Mouse (Mus musculus): ENCODE data around the gene Sgta. TPM values are rescaled to one million over a fixed set of nuclear protein-coding genes. Genes with fewer than 3 reads are reported as not detected.
A peak's percentile ranks its signal among the peaks of the same experiment; 100 is the strongest.

The Sgta gene
- total and polyA plus RNA-seq, 3 experiments = 67.6 to 123 (median 104) TPM

DNA sequence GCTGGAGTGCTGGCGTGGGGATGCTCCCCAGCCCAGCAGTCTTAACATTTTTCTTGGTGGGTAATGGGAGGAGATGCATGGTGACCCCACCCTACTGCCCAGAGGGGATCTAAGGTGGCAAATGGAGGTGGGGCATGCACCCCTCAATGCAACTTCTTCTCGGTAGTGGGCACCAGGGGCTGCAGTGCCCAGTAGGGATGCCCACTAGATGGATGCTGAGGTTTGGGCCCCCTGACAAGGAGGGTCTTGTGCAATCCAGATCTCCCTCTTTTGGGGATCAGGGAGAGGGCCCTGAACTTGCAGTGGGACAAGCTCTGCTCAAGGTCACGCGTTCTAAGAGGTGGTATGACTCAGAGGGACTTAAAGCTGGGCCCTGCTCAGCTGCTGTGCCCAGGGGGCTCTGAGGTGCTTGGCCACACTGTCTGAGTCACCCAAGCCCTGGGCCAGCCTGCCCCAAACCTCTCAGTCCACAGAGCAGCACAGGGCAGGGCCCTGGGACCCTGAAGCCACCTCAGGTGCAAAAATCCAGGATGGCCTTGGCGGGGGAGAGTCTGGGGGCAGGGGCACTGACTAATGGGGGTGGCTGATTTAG lies 35.5 kb downstream of the Sgta start:
- H3K9me3 ChIP-seq (replicated peaks; ENCODE audit: low read length) = peaks cover 10% of the 10 kb centered on the region
- peaks cover 67% of the 10 kb centered on the region for H3K27me3 ChIP-seq (replicated peaks)
- H3K9ac ChIP-seq (ENCODE audit: insufficient read depth, low read depth) = no peak overlapping the region
- no peak overlapping the region for H3K4me2 ChIP-seq (ENCODE audit: insufficient read depth, low read depth, poor library complexity, severe bottlenecking)
- dilution Hi-C loops (cut with MboI; ENCODE audit: extremely low pct_ligation_motif_present, extremely low pct_unique_long_range_greater_than_20kb, low sequenced_read_pairs) (no loop called here), in situ Hi-C loops (cut with MboI; ENCODE audit: low pct_ligation_motif_present, low pct_unique_long_range_greater_than_20kb, low sequenced_read_pairs) (no loop called here)
- no peak overlapping the region for H3K27ac ChIP-seq (ENCODE audit: insufficient read depth, low read depth)
- TF ChIP-seq USF2 (conservative IDR thresholded peaks at IDR 0.05; ENCODE audit: low read depth, low read length) = no peak
- no peak for TF ChIP-seq ZC3H11A (IDR thresholded peaks at IDR 0.05; ENCODE audit: low read depth, low read length)
- TF ChIP-seq CTCF (conservative IDR thresholded peaks at IDR 0.05 in 1 of 2, IDR thresholded peaks at IDR 0.05 in 1 of 2; ENCODE audit: low read depth in 2 of 2, low read length in 2 of 2) = no peak
- no peak for TF ChIP-seq ZNF384 (IDR thresholded peaks at IDR 0.05; ENCODE audit: low read depth, low read length)
- no peak for TF ChIP-seq SMC3 (IDR thresholded peaks at IDR 0.05; ENCODE audit: low read depth, low read length)
- TF ChIP-seq KAT2A (IDR thresholded peaks at IDR 0.05; ENCODE audit: insufficient replicate concordance, low read length) = no peak
- no peak overlapping the region for H3K4me3 ChIP-seq (replicated peaks in 1 of 3; ENCODE audit: low read depth in 2 of 3, low read length in 2 of 3, poor library complexity in 1 of 3)
- DNase-seq (ENCODE audit: extremely low read depth) = no peak
- no peaks in the 10 kb centered on the region for H3K36me3 ChIP-seq (replicated peaks in 1 of 2; ENCODE audit: control insufficient read depth in 1 of 2, insufficient read depth in 1 of 2, low read length in 1 of 2)
- H3K4me1 ChIP-seq (ENCODE audit: control insufficient read depth in 1 of 2, insufficient read depth in 2 of 2) = no peaks in the 10 kb centered on the region; a peak in 1 of 4 replicates
- no peaks in the 10 kb centered on the region for H3K79me2 ChIP-seq (replicated peaks; ENCODE audit: control insufficient read depth, extremely low read depth, insufficient read depth, poor library complexity, severe bottlenecking)

DNA sequence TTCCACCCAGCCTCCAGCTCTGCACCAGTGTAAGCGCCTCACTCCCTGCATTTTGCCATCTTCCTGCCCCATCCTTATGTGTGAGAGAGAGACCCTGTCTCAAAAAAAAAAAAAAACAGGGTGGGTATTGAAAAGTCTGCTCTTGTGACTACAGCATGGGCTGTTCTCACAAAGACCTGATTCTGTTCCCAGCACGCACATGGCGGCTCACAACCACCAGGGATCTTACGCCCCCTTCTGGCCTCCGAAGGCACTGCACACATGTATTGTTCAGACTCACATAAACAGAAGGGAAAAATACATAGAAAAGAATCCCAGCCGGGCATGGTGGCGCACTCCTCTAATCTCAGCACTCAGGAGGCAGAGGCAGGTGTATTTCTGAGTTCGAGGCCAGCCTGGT lies 37.2 kb downstream of the Sgta start:
- peak; percentile 31 for DNase-seq (ENCODE audit: extremely low read depth)
- dilution Hi-C loops (cut with MboI; ENCODE audit: extremely low pct_ligation_motif_present, extremely low pct_unique_long_range_greater_than_20kb, low sequenced_read_pairs) (no loop called here), in situ Hi-C loops (cut with MboI; ENCODE audit: low pct_ligation_motif_present, low pct_unique_long_range_greater_than_20kb, low sequenced_read_pairs) (no loop called here)
- H3K79me2 ChIP-seq (replicated peaks; ENCODE audit: control insufficient read depth, extremely low read depth, insufficient read depth, poor library complexity, severe bottlenecking) = no peaks in the 10 kb centered on the region
- no peaks in the 10 kb centered on the region; a peak in 1 of 4 replicates for H3K4me1 ChIP-seq (ENCODE audit: control insufficient read depth in 1 of 2, insufficient read depth in 2 of 2)
- no peak overlapping the region for H3K9ac ChIP-seq (ENCODE audit: insufficient read depth, low read depth)
- TF ChIP-seq CTCF (conservative IDR thresholded peaks at IDR 0.05 in 1 of 2, IDR thresholded peaks at IDR 0.05 in 1 of 2; ENCODE audit: low read depth in 2 of 2, low read length in 2 of 2) (peak in 1 of 2 experiments; percentile 53; a peak in 2 of 4 replicates), ETS1 (conservative IDR thresholded peaks at IDR 0.05; ENCODE audit: low read depth, low read length) (no peak)
- no peaks in the 10 kb centered on the region for H3K36me3 ChIP-seq (replicated peaks in 1 of 2; ENCODE audit: control insufficient read depth in 1 of 2, insufficient read depth in 1 of 2, low read length in 1 of 2)
- peaks cover 67% of the 10 kb centered on the region for H3K27me3 ChIP-seq (replicated peaks)
- peaks cover 13% of the 10 kb centered on the region for H3K9me3 ChIP-seq (replicated peaks; ENCODE audit: low read length)
- H3K27ac ChIP-seq (ENCODE audit: insufficient read depth, low read depth) = no peak overlapping the region
- H3K4me3 ChIP-seq (replicated peaks in 1 of 3; ENCODE audit: low read depth in 2 of 3, low read length in 2 of 3, poor library complexity in 1 of 3) = no peak overlapping the region
- H3K4me2 ChIP-seq (ENCODE audit: insufficient read depth, low read depth, poor library complexity, severe bottlenecking) = no peak overlapping the region

DNA sequence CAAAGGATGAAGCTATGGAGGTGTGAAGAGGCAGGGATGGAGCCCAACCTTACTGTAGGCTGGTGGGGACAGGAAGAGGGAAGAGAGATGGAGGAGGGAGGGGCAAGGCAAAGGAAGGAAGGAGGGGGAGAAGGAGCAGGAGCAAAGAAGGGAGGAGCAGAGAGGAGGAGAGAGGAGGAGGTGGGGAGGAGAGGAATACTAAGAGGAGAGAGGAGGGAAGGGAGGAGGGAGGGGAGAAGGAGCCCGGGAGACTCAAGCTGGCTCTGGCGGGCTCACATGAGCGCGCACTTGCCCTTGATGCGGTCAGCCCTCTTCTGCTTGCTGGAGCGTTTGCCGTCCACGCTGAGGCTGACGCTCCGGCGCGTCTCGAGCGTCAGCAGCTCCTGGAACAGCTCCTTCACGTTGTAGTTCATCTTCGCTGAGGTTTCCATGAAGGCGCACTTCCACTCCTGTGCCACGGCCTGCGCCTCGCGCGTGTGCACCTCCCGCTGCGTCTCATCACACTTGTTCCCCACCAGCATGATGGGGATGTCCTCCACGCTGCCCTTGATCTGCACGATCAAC lies 38.4 kb downstream of the Sgta start:
- H3K4me2 ChIP-seq (ENCODE audit: insufficient read depth, low read depth, poor library complexity, severe bottlenecking) = no peak overlapping the region
- H3K4me1 ChIP-seq (ENCODE audit: control insufficient read depth in 1 of 2, insufficient read depth in 2 of 2) = no peaks in the 10 kb centered on the region; a peak in 1 of 4 replicates
- in situ Hi-C loops (cut with MboI; ENCODE audit: low pct_ligation_motif_present, low pct_unique_long_range_greater_than_20kb, low sequenced_read_pairs) (no loop called here), dilution Hi-C loops (cut with MboI; ENCODE audit: extremely low pct_ligation_motif_present, extremely low pct_unique_long_range_greater_than_20kb, low sequenced_read_pairs) (no loop called here)
- no peak for TF ChIP-seq BHLHE40 (IDR thresholded peaks at IDR 0.05; ENCODE audit: low read depth, low read length)
- TF ChIP-seq RAD21 (IDR thresholded peaks at IDR 0.05; ENCODE audit: low read depth, low read length) = no peak
- no peak for TF ChIP-seq USF1 (IDR thresholded peaks at IDR 0.05; ENCODE audit: low read depth, low read length)
- no peak for TF ChIP-seq RCOR1 (conservative IDR thresholded peaks at IDR 0.05; ENCODE audit: low read depth, low read length)
- TF ChIP-seq ZNF384 (IDR thresholded peaks at IDR 0.05; ENCODE audit: low read depth, low read length) = no peak
- TF ChIP-seq GABPA (IDR thresholded peaks at IDR 0.05; ENCODE audit: insufficient replicate concordance, low read depth, low read length) = no peak
- no peak for TF ChIP-seq MEF2A (IDR thresholded peaks at IDR 0.05; ENCODE audit: borderline replicate concordance, low read depth, low read length)
- no peak for TF ChIP-seq NELFE (IDR thresholded peaks at IDR 0.05; ENCODE audit: low read depth, low read length)
- no peak for TF ChIP-seq JUND (conservative IDR thresholded peaks at IDR 0.05; ENCODE audit: low read depth, low read length)
- TF ChIP-seq PAX5 (IDR thresholded peaks at IDR 0.05; ENCODE audit: low read length) = no peak
- TF ChIP-seq POLR2A (IDR thresholded peaks at IDR 0.05; ENCODE audit: low read depth, low read length) = no peak
- no peak for TF ChIP-seq TBP (conservative IDR thresholded peaks at IDR 0.05; ENCODE audit: low read depth, low read length)
- no peak for TF ChIP-seq JUN (IDR thresholded peaks at IDR 0.05; ENCODE audit: insufficient read depth, low read depth, low read length)
- TF ChIP-seq E2F4 (IDR thresholded peaks at IDR 0.05; ENCODE audit: insufficient replicate concordance, low read depth, low read length) = no peak
- TF ChIP-seq UBTF (IDR thresholded peaks at IDR 0.05; ENCODE audit: low read depth, low read length) = no peak
- TF ChIP-seq CHD2 (IDR thresholded peaks at IDR 0.05; ENCODE audit: low read length) = no peak
- no peak for TF ChIP-seq MXI1 (IDR thresholded peaks at IDR 0.05; ENCODE audit: low read depth, low read length)
- H3K9me3 ChIP-seq (replicated peaks; ENCODE audit: low read length) = peaks cover 13% of the 10 kb centered on the region
- no peaks in the 10 kb centered on the region for H3K36me3 ChIP-seq (replicated peaks in 1 of 2; ENCODE audit: control insufficient read depth in 1 of 2, insufficient read depth in 1 of 2, low read length in 1 of 2)
- no peaks in the 10 kb centered on the region for H3K79me2 ChIP-seq (replicated peaks; ENCODE audit: control insufficient read depth, extremely low read depth, insufficient read depth, poor library complexity, severe bottlenecking)
- H3K9ac ChIP-seq (ENCODE audit: insufficient read depth, low read depth) = no peak overlapping the region
- peaks cover 57% of the 10 kb centered on the region for H3K27me3 ChIP-seq (replicated peaks)
- H3K4me3 ChIP-seq (replicated peaks in 1 of 3; ENCODE audit: low read depth in 2 of 3, low read length in 2 of 3, poor library complexity in 1 of 3) = no peak overlapping the region
- DNase-seq (ENCODE audit: extremely low read depth) = no peak
- H3K27ac ChIP-seq (ENCODE audit: insufficient read depth, low read depth) = no peak overlapping the region

Data from CH12.LX (cell line).